Mouse (Mus musculus) MEL (cell line): Measurements from ENCODE around the gene Farp1. TPM values are rescaled to one million over a fixed set of nuclear protein-coding genes. Genes with fewer than 3 reads are reported as not detected.

ENCODE experiments used
- DNase-seq: peaks from one replicate; pipeline ENCODE4 v3.0.0; 2011; ENCODE audit warnings: low read depth, low spot score
- H3K27ac ChIP-seq: 2 replicates; pipeline ENCODE4 v1.5.1; 2012; ENCODE audit warnings: low read depth, mild to moderate bottlenecking, control low read depth, low read length, moderate library complexity; ENCODE audit not compliant: control insufficient read depth
- H3K27me3 ChIP-seq, 2 experiments: fragments of 150-350 bp in 1 of 2; sonication (generic) in 1 of 2; 2 replicates each; pipeline ENCODE4 v1.6.1; 2012; ENCODE audit warnings: low read length in 2 of 2, mild to moderate bottlenecking in 2 of 2, improper control_type of control experiment in 1 of 2, moderate library complexity in 1 of 2; ENCODE audit not compliant: insufficient read depth in 2 of 2, control insufficient read depth in 1 of 2
- H3K36me3 ChIP-seq, 2 experiments: 2 replicates each; pipeline ENCODE4 v1.6.1; 2012 to 2014; ENCODE audit warnings: low read length in 2 of 2, improper control_type of control experiment in 1 of 2, inconsistent platforms in 1 of 2, mild to moderate bottlenecking in 1 of 2; ENCODE audit not compliant: insufficient read depth in 2 of 2, control insufficient read depth in 1 of 2
- H3K4me1 ChIP-seq, 2 experiments: fragments of 150-350 bp in 1 of 2; sonication (generic) in 1 of 2; 2 replicates each; pipeline ENCODE4 v1.6.1; 2012; ENCODE audit warnings: low read length in 2 of 2, improper control_type of control experiment in 1 of 2, mild to moderate bottlenecking in 1 of 2; ENCODE audit not compliant: insufficient read depth in 2 of 2, control insufficient read depth in 1 of 2
- H3K4me3 ChIP-seq, 2 experiments: fragments of 150-350 bp in 1 of 2; sonication (generic) in 1 of 2; 2 replicates each; pipeline ENCODE4 v1.5.1; 2012; ENCODE audit warnings: low read depth in 2 of 2, low read length in 2 of 2, mild to moderate bottlenecking in 2 of 2, moderate library complexity in 2 of 2, control low read depth in 1 of 2, improper control_type of control experiment in 1 of 2; ENCODE audit not compliant: control insufficient read depth in 1 of 2, insufficient read depth in 1 of 2
- H3K79me2 ChIP-seq: 2 replicates; pipeline ENCODE4 v1.6.1; 2012; ENCODE audit warnings: mild to moderate bottlenecking, low read length, moderate library complexity; ENCODE audit not compliant: control insufficient read depth, poor library complexity, insufficient read depth
- H3K9ac ChIP-seq: 2 replicates; pipeline ENCODE4 v1.6.1; 2012; ENCODE audit warnings: low read depth, mild to moderate bottlenecking, control low read depth, low read length, moderate library complexity; ENCODE audit not compliant: control insufficient read depth, poor library complexity, severe bottlenecking
- H3K9me3 ChIP-seq: fragments of 150-350 bp; sonication (generic); replicated peaks from 2 replicates; pipeline ENCODE4 v1.6.1; 2012; ENCODE audit warnings: mild to moderate bottlenecking, low read length, improper control_type of control experiment, moderate library complexity; ENCODE audit not compliant: insufficient read depth
- E2F4 ChIP-seq: IDR thresholded peaks from 2 replicates; pipeline ENCODE4 v1.6.1; 2011; ENCODE audit warnings: low read depth, low read length, improper control_type of control experiment, borderline replicate concordance
- MAFK ChIP-seq: IDR thresholded peaks from 2 replicates; pipeline ENCODE4 v1.6.1; 2011; ENCODE audit warnings: low read depth, mild to moderate bottlenecking, low read length, improper control_type of control experiment, borderline replicate concordance
- MXI1 ChIP-seq: IDR thresholded peaks from 2 replicates; pipeline ENCODE4 v1.6.1; 2011; ENCODE audit warnings: mild to moderate bottlenecking, low read depth, low read length, improper control_type of control experiment
- POLR2AphosphoS2 ChIP-seq: IDR thresholded peaks from 2 replicates; pipeline ENCODE4 v1.6.1; 2011; ENCODE audit warnings: low read length, improper control_type of control experiment
- UBTF ChIP-seq: IDR thresholded peaks from 2 replicates; pipeline ENCODE4 v1.6.1; 2012; ENCODE audit warnings: low read depth, mild to moderate bottlenecking, inconsistent platforms, low read length, improper control_type of control experiment, moderate library complexity, borderline replicate concordance; ENCODE audit not compliant: insufficient read depth
- USF2 ChIP-seq, 2 experiments: IDR thresholded peaks; 2 replicates each; pipeline ENCODE4 v1.6.1; 2011 to 2012; ENCODE audit warnings: improper control_type of control experiment in 2 of 2, low read length in 2 of 2, borderline replicate concordance in 1 of 2, inconsistent platforms in 1 of 2, low read depth in 1 of 2, mild to moderate bottlenecking in 1 of 2; ENCODE audit not compliant: insufficient read depth in 1 of 2
- ZC3H11A ChIP-seq: IDR thresholded peaks from 2 replicates; pipeline ENCODE4 v1.6.1; 2012; ENCODE audit warnings: low read depth, mild to moderate bottlenecking, inconsistent platforms, low read length, improper control_type of control experiment
- ZKSCAN1 ChIP-seq: IDR thresholded peaks from 2 replicates; pipeline ENCODE4 v1.6.1; 2012; ENCODE audit warnings: low read depth, mild to moderate bottlenecking, inconsistent platforms, low read length, improper control_type of control experiment, moderate library complexity
- polyA plus RNA-seq, 2 experiments: library from polyadenylated mRNA; stranded (reverse) in 1 of 2; unstranded in 1 of 2; fragments of >175 nt in 1 of 2; fragments of >200 nt in 1 of 2; gene quantifications; 2 replicates each; pipeline versions ENCODE4 v1.2.1 to v1.2.4; 2012; ENCODE audit warnings: low replicate concordance in 2 of 2, low read depth in 1 of 2; ENCODE audit not compliant: insufficient read length in 2 of 2, insufficient read depth in 1 of 2, missing spikeins in 1 of 2
- total RNA-seq: library from RNA; depleted of rRNA; stranded (reverse); fragments of 300-350 nt; gene quantifications from 2 replicates; pipeline ENCODE4 v1.2.3, GENCODE M21; 2012; rRNA removed

Farp1 gene
- total and polyA plus RNA-seq, 3 experiments = 0.62 to 1.1 TPM; not detected in 1

- Histone ChIP-seq H3K4me1 (no peaks in the 10 kb centered on the region), H3K9me3 (no peaks in the 10 kb centered on the region), H3K9ac (no peak overlapping the region)
- TF ChIP-seq ZKSCAN1 = no peak
- TF ChIP-seq UBTF = no peak
- TF ChIP-seq, all 39 proteins: peak for 0
- Histone ChIP-seq H3K27ac (no peak overlapping the region), H3K4me3 (no peak overlapping the region), H3K36me3 (peaks cover 0 to 7% of the 10 kb centered on the region in 2 experiments; a peak in 2 of 4 replicates), H3K79me2 (peaks cover 63% of the 10 kb centered on the region), H3K27me3 (no peaks in the 10 kb centered on the region)
- no peak for DNase-seq
Measured at GRCm38 (mm10) chr14:121329401-121330089, 294.5 kb downstream of the Farp1 start.

- no peak overlapping the region for H3K27ac ChIP-seq
- H3K4me3 ChIP-seq = no peak overlapping the region
- no peaks in the 10 kb centered on the region for H3K4me1 ChIP-seq
- no peaks in the 10 kb centered on the region for H3K27me3 ChIP-seq
- peaks cover 58% of the 10 kb centered on the region for H3K79me2 ChIP-seq
- TF ChIP-seq USF2 (IDR thresholded peaks at IDR 0.05; ENCODE audit: borderline replicate concordance in 1 of 2, insufficient read depth in 1 of 2, low read depth in 1 of 2, low read length in 2 of 2) = no peak
- TF ChIP-seq ZC3H11A = no peak
- TF ChIP-seq MAFK = no peak
- no peak for TF ChIP-seq E2F4
- TF ChIP-seq MXI1 = no peak
- no peak for TF ChIP-seq POLR2AphosphoS2
- peaks cover 0 to 10% of the 10 kb centered on the region in 2 experiments; a peak in 2 of 4 replicates for H3K36me3 ChIP-seq
- no peak overlapping the region for H3K9ac ChIP-seq
- DNase-seq = no peak
- H3K9me3 ChIP-seq = no peaks in the 10 kb centered on the region
Measured at GRCm38 (mm10) chr14:121330090-121330408, 295.0 kb downstream of the Farp1 start.

Other genes starting within 250 kb of the Farp1 start
- 157 and 171 TPM in 2 replicates for gene Ipo5, start 124.0 kb upstream of the Farp1 start, total RNA-seq
- 100 to 1,000 TPM in 1 of 2 experiments, 10 to 100 TPM in 1; 32.1 to 193 TPM for gene Ipo5, start 124.0 kb upstream of the Farp1 start, polyA plus RNA-seq